Mouse (Mus musculus) T-helper 17 cell (primary cell): ENCODE results near the gene Agbl4.

Source experiments
- in situ Hi-C, 2 experiments: fragments of 300-600 bp; cut with MboI, MseI; formaldehyde crosslinking; loops; 1 replicate in 1 of 2; 2 replicates in 1 of 2; pipeline ENCODE4 v1.15.1; 2025; ENCODE audit warnings: high pct_unique_total_duplicates in 2 of 2

Gene Agbl4

GRCm38 (mm10) chr4:111638948-111639708 lies 1241.7 kb downstream of the Agbl4 start:
- in situ Hi-C loops = loop anchor here in 1 of 2 experiments (10.0 kb wide), 1 partner anchor 134 kb away; no protein-coding TSS in a partner anchor

DNA sequence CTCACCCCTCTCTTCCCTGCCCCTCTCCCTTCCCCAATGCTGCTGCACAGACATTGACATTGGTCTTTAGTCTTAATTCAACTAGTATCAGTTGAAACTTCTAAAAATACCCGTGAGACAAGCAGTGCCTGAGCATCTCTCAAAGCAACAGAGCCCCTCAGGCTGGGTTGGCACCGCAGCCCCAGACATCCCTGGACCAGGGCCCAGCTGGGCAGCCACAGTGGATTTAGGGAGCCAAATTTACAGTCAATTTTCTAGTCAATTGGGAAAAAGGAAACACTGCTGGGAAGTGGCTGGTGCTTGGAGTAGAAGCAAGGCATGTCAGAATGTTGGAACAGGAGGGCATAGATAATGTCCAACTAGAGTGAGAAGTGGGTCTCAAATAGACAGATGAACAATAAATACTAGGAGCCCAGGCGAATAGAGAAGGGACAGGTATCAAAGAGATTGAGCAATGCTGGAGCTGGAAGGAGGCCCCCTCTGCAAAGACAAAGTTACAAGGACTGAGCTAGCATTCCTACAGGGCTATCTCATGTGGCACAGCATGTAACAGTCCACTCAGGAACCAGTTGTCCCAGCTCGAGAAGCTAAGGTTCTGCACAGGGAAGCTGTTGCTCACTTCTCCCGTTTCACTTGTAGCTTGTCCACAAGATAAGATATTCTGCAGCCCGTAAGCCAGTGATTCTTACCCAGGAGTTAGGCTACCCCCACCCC lies 1247.8 kb downstream of the Agbl4 start:
- in situ Hi-C loops = no loop called here

DNA sequence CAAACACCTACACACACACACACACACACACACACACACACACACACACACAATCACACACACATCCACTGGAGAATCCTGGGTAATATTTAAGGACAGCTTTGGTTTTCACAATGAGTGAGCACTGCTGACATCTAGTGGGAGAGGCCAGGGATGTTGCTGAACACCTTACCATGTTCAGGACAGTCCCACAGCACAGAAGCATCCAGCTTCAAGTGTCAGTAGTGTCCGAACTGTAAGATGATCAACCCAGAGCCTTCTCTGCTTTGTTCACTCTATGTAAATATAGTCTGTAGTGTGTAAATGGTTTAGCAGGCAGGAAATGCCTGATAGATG lies 1248.3 kb downstream of the Agbl4 start:
- in situ Hi-C loops = no loop called here

GRCm38 (mm10) chr4:111653451-111653850 lies 1256.0 kb downstream of the Agbl4 start:
- in situ Hi-C loops = no loop called here

DNA sequence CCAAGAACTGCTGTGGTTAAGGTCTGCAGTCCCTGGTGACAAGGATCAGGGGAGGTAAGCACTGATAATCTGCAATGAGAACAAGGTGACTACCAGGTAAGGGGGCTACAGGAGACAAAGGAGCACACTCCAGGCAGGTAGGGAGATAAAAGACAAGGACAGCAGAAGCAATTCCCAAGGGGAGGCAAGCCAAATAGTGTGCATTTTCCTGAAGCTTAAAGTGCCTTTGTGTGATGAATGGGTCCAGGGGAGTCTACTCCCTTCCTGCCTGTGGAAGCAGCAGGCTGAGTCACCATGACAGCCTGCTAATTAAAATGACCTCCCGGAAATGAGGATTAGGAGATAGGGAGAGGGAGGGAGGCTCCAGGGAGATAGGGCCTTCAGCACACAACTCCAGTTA lies 1266.3 kb downstream of the Agbl4 start:
- in situ Hi-C loops = no loop called here

GRCm38 (mm10) chr4:111664146-111664545 lies 1266.7 kb downstream of the Agbl4 start:
- in situ Hi-C loops = no loop called here

DNA sequence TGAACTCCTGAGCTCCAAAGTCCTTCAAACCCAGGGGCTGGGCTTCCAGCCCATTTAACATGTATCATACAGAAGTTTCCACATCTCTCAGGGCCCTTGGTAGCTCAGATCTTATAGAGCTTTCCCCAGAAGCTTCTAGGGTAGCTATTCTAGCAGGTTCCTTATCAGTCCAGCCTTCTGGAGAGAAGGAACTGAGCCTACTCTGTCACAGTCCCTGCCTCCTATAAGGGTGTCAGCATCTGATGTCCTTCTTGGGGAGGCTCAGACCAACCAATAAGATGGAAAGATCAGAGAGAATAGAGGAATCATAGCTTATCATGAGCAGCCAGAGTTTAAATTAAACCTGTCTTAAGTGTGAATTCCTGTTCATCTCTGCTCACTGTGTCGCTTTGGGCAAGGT lies 1269.3 kb downstream of the Agbl4 start:
- in situ Hi-C loops = no loop called here

GRCm38 (mm10) chr4:111669369-111669768 lies 1271.9 kb downstream of the Agbl4 start:
- in situ Hi-C loops = no loop called here

GRCm38 (mm10) chr4:111670566-111671421 lies 1273.3 kb downstream of the Agbl4 start:
- in situ Hi-C loops = no loop called here

DNA sequence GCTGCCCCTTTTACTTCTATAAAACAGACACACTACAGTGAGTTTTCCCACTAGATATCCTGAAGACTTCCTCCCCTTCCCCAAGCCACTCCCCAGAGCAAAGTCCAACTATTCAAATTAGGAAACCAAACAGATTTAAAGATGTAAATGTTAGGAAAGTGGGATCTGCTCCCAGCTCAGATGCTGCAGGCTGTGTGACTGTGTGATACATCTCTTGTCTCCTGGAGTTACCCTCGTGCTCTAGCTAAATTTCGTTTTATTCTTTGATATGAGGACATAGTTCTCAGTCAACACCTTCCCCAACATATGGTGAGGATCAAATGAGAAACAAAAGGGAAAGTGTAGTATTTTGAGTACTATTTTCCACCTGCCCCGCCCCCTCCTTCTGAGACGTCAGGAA lies 1274.0 kb downstream of the Agbl4 start:
- in situ Hi-C loops = no loop called here

DNA sequence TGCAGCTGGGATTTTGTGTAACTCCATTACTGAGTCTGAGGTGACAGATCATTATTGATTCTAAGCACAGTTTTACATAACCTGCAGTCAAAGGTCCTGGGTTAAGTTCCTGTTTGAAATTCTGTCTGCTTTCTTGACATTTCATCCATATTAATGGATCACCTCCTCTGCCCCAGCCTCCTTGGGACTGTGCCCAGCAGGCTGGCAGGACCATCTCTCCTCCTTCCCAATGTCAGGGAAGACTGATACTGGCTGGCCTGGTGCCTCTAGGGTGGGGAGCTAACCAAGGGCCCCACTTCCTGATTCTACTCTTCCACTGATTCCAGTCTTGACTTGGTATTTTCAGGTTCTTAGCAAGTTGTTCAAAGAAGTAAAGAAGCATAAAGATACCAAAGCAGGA lies 1276.4 kb downstream of the Agbl4 start:
- in situ Hi-C loops = no loop called here

DNA sequence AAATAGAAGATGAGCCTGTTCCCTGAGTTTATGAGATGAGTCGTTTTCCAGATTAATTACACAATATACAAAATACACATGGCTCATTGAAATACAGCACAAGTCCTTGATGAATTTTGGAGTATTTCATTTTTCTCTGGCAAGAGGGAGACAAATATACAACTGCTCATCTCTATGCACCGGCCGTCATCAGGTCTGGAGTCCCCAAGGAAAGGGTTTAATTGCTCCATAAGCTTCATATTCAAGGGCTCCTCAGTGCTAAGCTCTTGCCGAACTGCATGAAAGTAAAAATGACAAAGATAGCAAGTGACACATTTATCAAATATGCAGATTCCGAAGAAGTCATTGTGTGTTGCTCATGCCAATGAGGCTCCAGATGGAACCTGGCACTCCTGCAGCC lies 1284.5 kb downstream of the Agbl4 start:
- in situ Hi-C loops = no loop called here

GRCm38 (mm10) chr4:111682793-111683192 lies 1285.3 kb downstream of the Agbl4 start:
- in situ Hi-C loops = no loop called here

DNA sequence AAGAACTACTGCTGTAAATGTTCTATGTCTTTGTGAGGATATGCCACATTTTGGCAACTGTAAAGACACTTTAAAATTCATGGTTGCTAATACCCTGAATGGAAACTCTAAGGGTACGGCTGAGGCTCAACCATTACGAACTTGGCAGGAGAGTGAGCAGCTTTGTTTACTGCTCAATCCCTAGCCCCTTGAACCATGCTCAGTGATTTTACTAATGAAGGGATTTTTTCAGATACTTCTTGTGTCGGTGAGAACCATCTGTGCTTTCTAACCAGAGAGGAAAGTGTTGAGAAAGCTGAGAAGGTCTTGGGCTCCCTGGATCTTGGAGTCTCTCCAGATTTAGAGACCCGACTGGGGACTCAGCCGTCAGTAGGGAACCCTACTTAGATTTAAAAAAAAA lies 1286.4 kb downstream of the Agbl4 start:
- in situ Hi-C loops = no loop called here

DNA sequence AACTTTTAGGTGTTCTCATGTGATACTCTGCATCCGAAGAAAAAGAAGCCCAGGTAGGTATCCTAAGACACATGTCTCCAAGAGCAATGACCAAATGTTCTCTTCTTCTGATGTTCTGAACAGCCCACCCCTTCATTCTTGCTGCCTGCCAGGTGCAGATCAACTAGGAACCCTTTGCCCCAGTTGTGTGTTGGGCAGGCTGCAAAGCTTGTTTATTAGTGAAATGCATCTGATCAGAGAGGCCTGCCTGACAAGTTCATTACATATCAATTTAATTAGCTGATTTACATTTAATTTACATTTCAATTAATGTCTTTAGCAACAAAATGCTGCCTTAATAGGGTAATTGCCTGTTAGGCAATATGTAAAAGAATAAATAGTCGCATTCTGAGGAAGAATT lies 1288.5 kb downstream of the Agbl4 start:
- in situ Hi-C loops = no loop called here

GRCm38 (mm10) chr4:111686951-111687350 lies 1289.5 kb downstream of the Agbl4 start:
- in situ Hi-C loops = no loop called here

GRCm38 (mm10) chr4:111687613-111688012 lies 1290.2 kb downstream of the Agbl4 start:
- in situ Hi-C loops = no loop called here

DNA sequence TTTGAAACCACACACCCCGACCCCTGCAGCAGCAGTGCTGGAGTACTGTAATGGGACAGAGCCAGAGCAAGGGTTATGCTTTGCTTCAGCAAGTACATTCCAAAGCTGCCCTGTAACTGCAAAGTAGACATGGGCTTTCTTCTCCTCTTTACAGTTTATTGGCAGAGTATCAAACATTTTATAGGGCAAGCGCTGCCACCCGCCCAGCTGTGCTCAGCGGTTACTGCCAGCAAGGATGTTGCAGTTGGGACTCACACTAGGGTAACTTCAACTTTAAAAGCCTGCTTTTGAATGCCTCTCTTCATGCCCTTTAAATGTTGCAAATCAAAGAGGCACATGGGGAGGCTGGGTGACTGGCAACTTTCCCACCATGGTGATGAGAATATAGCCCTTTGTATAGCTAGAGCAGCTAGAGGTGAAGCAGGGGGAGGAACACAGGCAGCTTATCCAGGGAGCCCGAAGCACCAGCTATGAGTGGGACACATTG lies 1293.6 kb downstream of the Agbl4 start:
- in situ Hi-C loops = no loop called here

- in situ Hi-C loops = no loop called here
Observed at GRCm38 (mm10) chr4:111701381-111701780, 1303.9 kb downstream of the Agbl4 start.

GRCm38 (mm10) chr4:111704126-111704525 lies 1306.7 kb downstream of the Agbl4 start:
- in situ Hi-C loops = no loop called here

DNA sequence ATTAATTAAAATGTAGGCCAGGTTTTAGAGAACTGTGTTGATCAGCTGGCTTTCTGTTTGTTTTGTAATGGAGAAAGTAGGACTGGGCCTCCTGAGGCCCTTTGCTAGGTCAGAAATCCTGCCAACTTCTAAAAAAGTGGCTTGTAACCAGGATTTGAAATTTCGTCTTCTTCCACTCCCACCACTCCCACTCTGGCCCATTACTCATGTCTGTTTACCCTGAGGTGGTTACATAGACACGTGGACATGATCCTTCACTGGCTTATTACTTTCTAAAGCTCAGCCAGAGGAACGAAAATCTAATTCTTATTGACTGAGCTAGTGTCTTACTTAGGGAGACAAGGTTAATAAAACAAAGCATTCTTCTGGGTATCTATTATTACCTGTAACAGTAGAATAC lies 1307.5 kb downstream of the Agbl4 start:
- in situ Hi-C loops = no loop called here
